Mouse (Mus musculus) bone marrow, adult 2 months (tissue): Measurements from ENCODE around the gene Zfp637. TPM values are rescaled to one million over a fixed set of nuclear protein-coding genes. Genes with fewer than 3 reads are reported as not detected.
"Not testable (repeated sequence)": the region's sequence is repeated elsewhere in the genome, so short reads cannot be mapped to it uniquely, and the experiment has no call there.

ENCODE experiments used
- H3K27ac ChIP-seq: fragments of 200-500 bp; 2 replicates; pipeline ENCODE4 v1.5.1; 2012; ENCODE audit warnings: low read depth, mild to moderate bottlenecking, control low read depth, inconsistent platforms, low read length; ENCODE audit not compliant: control insufficient read depth, poor library complexity, insufficient read depth
- H3K4me1 ChIP-seq: fragments of 200-500 bp; 2 replicates; pipeline ENCODE4 v1.6.1; 2011; ENCODE audit warnings: low read length; ENCODE audit not compliant: control insufficient read depth, insufficient read depth
- H3K4me3 ChIP-seq: fragments of 200-500 bp; replicated peaks from 2 replicates; pipeline ENCODE3; 2011; ENCODE audit warnings: mild to moderate bottlenecking, low read depth, low read length, control low read depth; ENCODE audit not compliant: control insufficient read depth
- CTCF ChIP-seq: fragments of 200-500 bp; IDR thresholded peaks from 2 replicates; pipeline ENCODE4 v1.5.1; 2011; ENCODE audit warnings: low read length, control low read depth; ENCODE audit not compliant: control insufficient read depth, insufficient read depth
- POLR2A ChIP-seq: fragments of 200-500 bp; IDR thresholded peaks from 2 replicates; pipeline ENCODE4 v1.6.1; 2011; ENCODE audit warnings: low read depth, mild to moderate bottlenecking, control low read depth, low read length, borderline replicate concordance; ENCODE audit not compliant: control insufficient read depth
- WGBS: fragments of 180-500 bp; shearing (Covaris S2); methylation state at CpG from one replicate; pipeline ENCODE4 v1.1.7; 2018; 5-methylcytosine and 5-hydroxymethylcytosine counted together
- polyA plus RNA-seq: library from polyadenylated mRNA; stranded (reverse); fragments of >200 nt; gene quantifications from 2 replicates; pipeline ENCODE4 v1.2.4, GENCODE M21; 2011; ENCODE audit warnings: low replicate concordance; ENCODE audit not compliant: missing spikeins, insufficient read depth, insufficient read length

The Zfp637 gene
- polyA plus RNA-seq, 1 experiment, result 8.3 TPM

- Histone ChIP-seq H3K27ac (no peak overlapping the region), H3K4me1 (no peaks in the 10 kb centered on the region; the same call in 1 of the 2 replicates), H3K4me3 (no peak overlapping the region)
- WGBS, result 16% methylated on average over 5 of the region's 5 CpGs
- TF ChIP-seq CTCF (no peak), POLR2A (no peak)
Measured at GRCm38 (mm10) chr6:117817108-117817541, 23.9 kb upstream of the Zfp637 start.

- Histone ChIP-seq H3K27ac (no peak overlapping the region), H3K4me1 (no peaks in the 10 kb centered on the region; the same call in 1 of the 2 replicates), H3K4me3 (no peak overlapping the region)
- 81% methylated on average over 14 of the region's 14 CpGs for WGBS
- TF ChIP-seq CTCF (no peak), POLR2A (no peak)
Measured at GRCm38 (mm10) chr6:117820327-117820726, 20.7 kb upstream of the Zfp637 start.

- Histone ChIP-seq H3K4me1 (no peaks in the 10 kb centered on the region), H3K4me3 (no peak overlapping the region), H3K27ac (no peak overlapping the region)
- WGBS, result 11% methylated on average over 4 of the region's 4 CpGs
- TF ChIP-seq CTCF, result peak; percentile 71
- TF ChIP-seq POLR2A, result no peak
Measured at GRCm38 (mm10) chr6:117825369-117825768, 15.6 kb upstream of the Zfp637 start.

GRCm38 (mm10) chr6:117828273-117828672 lies 12.7 kb upstream of the Zfp637 start:
- 13% methylated on average over 9 of the region's 9 CpGs for WGBS
- Histone ChIP-seq H3K27ac (no peak overlapping the region), H3K4me1 (no peaks in the 10 kb centered on the region), H3K4me3 (no peak overlapping the region)
- no peak for TF ChIP-seq POLR2A
- peak; percentile 74 for TF ChIP-seq CTCF

- TF ChIP-seq CTCF (no peak), POLR2A (no peak)
- no peaks in the 10 kb centered on the region for H3K4me1 ChIP-seq
- WGBS, result 5% methylated on average over 12 of the region's 12 CpGs
- peak overlapping the region; percentile 64; the same call in 1 of the 2 replicates for H3K27ac ChIP-seq
- peak overlapping the region; percentile 83 for H3K4me3 ChIP-seq
Measured at GRCm38 (mm10) chr6:117841511-117841955, 553 bp downstream of the Zfp637 start.

GRCm38 (mm10) chr6:117844597-117844996 lies 3.6 kb downstream of the Zfp637 start:
- Histone ChIP-seq H3K27ac (no peak overlapping the region), H3K4me1 (no peaks in the 10 kb centered on the region), H3K4me3 (no peak overlapping the region)
- TF ChIP-seq POLR2A (no peak), CTCF (no peak)
- WGBS, result 59% methylated on average over 9 of the region's 9 CpGs

GRCm38 (mm10) chr6:117846671-117847070 lies 5.7 kb downstream of the Zfp637 start:
- WGBS, result 87% methylated on average over 4 of the region's 4 CpGs
- H3K27ac ChIP-seq, H3K4me3 ChIP-seq, H3K4me1 ChIP-seq: not testable (repeated sequence)

GRCm38 (mm10) chr6:117847772-117848171 lies 6.8 kb downstream of the Zfp637 start:
- WGBS, result 72% methylated on average over 2 of the region's 2 CpGs
- Histone ChIP-seq H3K27ac (no peak overlapping the region), H3K4me3 (no peak overlapping the region), H3K4me1 (no peaks in the 10 kb centered on the region)
- TF ChIP-seq POLR2A (no peak), CTCF (no peak)

- Histone ChIP-seq H3K4me3 (no peak overlapping the region), H3K4me1 (no peaks in the 10 kb centered on the region), H3K27ac (no peak overlapping the region)
- 83% methylated on average over 5 of the region's 5 CpGs for WGBS
- TF ChIP-seq POLR2A (no peak), CTCF (no peak)
Measured at GRCm38 (mm10) chr6:117848577-117848976, 7.6 kb downstream of the Zfp637 start.
